In genomic region chr17:51462137-51462880, GRCm38 (mm10) we compare ENCODE assay signal across 14 mouse cellular contexts.
A peak's percentile ranks its signal among the peaks of the same experiment; 100 is the strongest.
DNase-seq lines count a peak whose midpoint lies in the region; ATAC-seq lines count a peak whose summit lies in the region.
"Had no signal": no experiment of that assay in that cellular context is flagged by ENCODE, and none has a peak within 500 bp of the region (broad histone marks: within the 10 kb centered on the region; RNA-seq: fewer than 3 reads in every experiment).

No protein-coding gene starts in this region.

- peak; percentile 58; the same call in 1 of the 2 replicates for ATAC-seq in neural tube, embryonic 11.5 days (ENCODE audit: insufficient read depth, low FRiP score, low TSS enrichment)
- ATAC-seq in forebrain, embryonic 15.5 days (replicated peaks), result no peak
- peak; percentile 69 for ATAC-seq in midbrain, embryonic 11.5 days (ENCODE audit: low FRiP score)
- no peak for ATAC-seq in liver, embryonic 12.5 days
- ATAC-seq: CD4-positive, CD25-positive, alpha-beta regulatory T cell, adult 4 months; Patski had no signal

- H3K4me1 ChIP-seq in neural tube, embryonic 11.5 days (ENCODE audit: control insufficient read depth, insufficient read depth, low read length), result no peaks in the 10 kb centered on the region
- H3K4me1 ChIP-seq in forebrain, embryonic 15.5 days, result peaks cover 12% of the 10 kb centered on the region
- H3K4me1 ChIP-seq in midbrain, embryonic 11.5 days (ENCODE audit: control insufficient read depth, insufficient read depth, low read length), result no peaks in the 10 kb centered on the region; the same call in 1 of the 2 replicates
- no peaks in the 10 kb centered on the region for H3K4me1 ChIP-seq in liver, embryonic 12.5 days

- DNase-seq in neural tube, embryonic 11.5 days (ENCODE audit: low spot score), result no peak
- DNase-seq in neural tube, embryonic 10.5 days (ENCODE audit: extremely low spot score, low spot score), result no peak
- peak; percentile 83 for DNase-seq in midbrain, embryonic 11.5 days (ENCODE audit: low spot score, missing footprints)
- DNase-seq in right cerebral cortex, postnatal 10 days (ENCODE audit: low spot score in 2 of 2), result no peak
- DNase-seq in testis, postnatal 14 days (ENCODE audit: low spot score), result no peak
- DNase-seq: adrenal gland, postnatal 25 days; heart, postnatal 4 days; kidney, postnatal 36 days; lung, postnatal 14 days; right cerebral cortex, adult 18-20 months had no signal

- no peak overlapping the region for H3K4me3 ChIP-seq in neural tube, embryonic 11.5 days (ENCODE audit: low read depth, low read length)
- peak overlapping the region; percentile 42 for H3K4me3 ChIP-seq in forebrain, embryonic 15.5 days
- H3K4me3 ChIP-seq in midbrain, embryonic 11.5 days (ENCODE audit: low read depth, low read length), result no peak overlapping the region
- no peak overlapping the region for H3K4me3 ChIP-seq in liver, embryonic 12.5 days

- H3K9me3 ChIP-seq in neural tube, embryonic 11.5 days (ENCODE audit: control insufficient read depth, low read length), result no peaks in the 10 kb centered on the region
- H3K9me3 ChIP-seq in forebrain, embryonic 15.5 days, result no peaks in the 10 kb centered on the region
- peaks cover 3% of the 10 kb centered on the region; the same call in 1 of the 2 replicates for H3K9me3 ChIP-seq in midbrain, embryonic 11.5 days (ENCODE audit: control insufficient read depth, low read length)
- no peaks in the 10 kb centered on the region for H3K9me3 ChIP-seq in liver, embryonic 12.5 days (replicated peaks)

- H3K27me3 ChIP-seq in neural tube, embryonic 11.5 days (ENCODE audit: control insufficient read depth, insufficient read depth, low read length), result no peaks in the 10 kb centered on the region
- H3K27me3 ChIP-seq in forebrain, embryonic 15.5 days, result no peaks in the 10 kb centered on the region
- no peaks in the 10 kb centered on the region for H3K27me3 ChIP-seq in midbrain, embryonic 11.5 days (ENCODE audit: control insufficient read depth, insufficient read depth, low read length)
- no peaks in the 10 kb centered on the region for H3K27me3 ChIP-seq in liver, embryonic 12.5 days (replicated peaks)

- H3K36me3 ChIP-seq in neural tube, embryonic 11.5 days (ENCODE audit: control insufficient read depth, insufficient read depth, low read length), result no peaks in the 10 kb centered on the region
- H3K36me3 ChIP-seq in forebrain, embryonic 15.5 days, result no peaks in the 10 kb centered on the region
- no peaks in the 10 kb centered on the region for H3K36me3 ChIP-seq in midbrain, embryonic 11.5 days (ENCODE audit: control insufficient read depth, insufficient read depth, low read length)
- no peaks in the 10 kb centered on the region for H3K36me3 ChIP-seq in liver, embryonic 12.5 days

- no peak overlapping the region for H3K27ac ChIP-seq in neural tube, embryonic 11.5 days (ENCODE audit: low read depth, low read length)
- no peak overlapping the region for H3K27ac ChIP-seq in forebrain, embryonic 15.5 days (replicated peaks)
- H3K27ac ChIP-seq in midbrain, embryonic 11.5 days (ENCODE audit: low read depth, low read length), result no peak overlapping the region
- no peak overlapping the region for H3K27ac ChIP-seq in liver, embryonic 12.5 days

- WGBS in neural tube, embryonic 11.5 days, result 29% methylated on average over 5 of the region's 5 CpGs
- 25% methylated on average over 5 of the region's 5 CpGs for WGBS in forebrain, embryonic 15.5 days
- 42% methylated on average over 5 of the region's 5 CpGs for WGBS in midbrain, embryonic 11.5 days
- WGBS in liver, embryonic 12.5 days (ENCODE audit: insufficient replicate concordance), result 62% methylated on average over 5 of the region's 5 CpGs

- H3K4me2 ChIP-seq in neural tube, embryonic 11.5 days (ENCODE audit: low read depth), result peak overlapping the region; percentile 37
- H3K4me2 ChIP-seq in forebrain, embryonic 15.5 days (replicated peaks), result peak overlapping the region; percentile 64
- H3K4me2 ChIP-seq in midbrain, embryonic 11.5 days, result peak overlapping the region; percentile 29; the same call in 1 of the 2 replicates
- H3K4me2 ChIP-seq in liver, embryonic 12.5 days, result no peak overlapping the region

- no peak overlapping the region for H3K9ac ChIP-seq in neural tube, embryonic 11.5 days (ENCODE audit: low read length)
- H3K9ac ChIP-seq in forebrain, embryonic 15.5 days (replicated peaks), result no peak overlapping the region
- H3K9ac ChIP-seq in midbrain, embryonic 11.5 days (ENCODE audit: low read length), result no peak overlapping the region
- no peak overlapping the region for H3K9ac ChIP-seq in liver, embryonic 12.5 days

Comparison
In these comparisons a context has a peak if more than half of its experiments do, and no peak if none do; other contexts are left out.
1. ATAC-seq: peak in neural tube, embryonic 11.5 days (single experiment) and midbrain, embryonic 11.5 days (single experiment); none in forebrain, embryonic 15.5 days (single experiment) and liver, embryonic 12.5 days (single experiment).